Mouse (Mus musculus): ENCODE results near the gene Ptch1.

Ptch1 gene

GRCm38 (mm10) chr13:63565320-63566017, 7.9 kb downstream of the Ptch1 start:
- CTCF ChIA-PET: no interaction called here
- POLR2A ChIA-PET: interaction anchor here in 3 of 4 experiments (0.6 to 10.2 kb wide), 39 partner anchors 9 to 920 kb away, joined by 3 to 75 read pairs (median 4); partner anchors contain the start of genes Fancc (in 2 of the 3) and Ptch1 (in 1 of the 3)

DNA sequence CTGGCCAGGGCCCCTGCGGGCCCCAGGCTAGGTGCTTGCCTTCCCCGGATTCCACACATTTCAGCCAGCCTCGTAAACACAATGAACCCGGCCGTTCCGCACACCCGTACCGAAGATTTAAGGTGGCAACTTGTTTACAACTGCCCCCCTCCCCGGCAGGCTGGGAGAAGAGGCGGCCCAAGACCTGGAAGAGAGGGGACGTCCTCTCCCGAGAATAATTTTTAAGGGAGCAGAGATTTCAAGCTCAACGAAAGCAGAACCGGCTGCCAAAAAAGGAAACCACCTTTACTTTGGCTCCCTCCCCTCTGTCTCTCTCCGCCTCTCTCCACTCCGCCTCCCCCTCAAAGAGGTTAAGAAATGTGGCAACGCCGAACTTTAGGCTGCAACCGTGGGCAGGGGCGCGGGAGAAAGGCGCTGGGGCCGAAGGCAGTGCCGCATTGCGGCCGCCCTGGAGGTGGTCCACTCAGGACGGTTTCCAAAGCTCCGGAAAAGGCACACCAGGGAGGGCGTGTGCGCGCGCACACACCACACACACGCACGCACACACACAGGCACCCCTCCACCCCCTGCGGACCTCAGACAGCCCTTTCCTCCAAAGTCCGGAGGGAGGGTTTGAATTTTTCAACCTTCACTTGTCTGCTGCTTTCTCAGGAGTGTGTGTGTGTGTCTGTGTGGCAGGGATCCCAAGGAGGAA, 8.6 kb downstream of the Ptch1 start:
- POLR2A ChIA-PET: interaction anchor here (0.8 to 10.2 kb wide), 23 partner anchors 9 to 589 kb away, joined by 3 to 75 read pairs (median 5); partner anchors contain the start of genes Ptch1 (in 3 of the 4), Fancc (in 2 of the 4) and Zfp367 (in 1 of the 4)
- CTCF ChIA-PET: no interaction called here

DNA sequence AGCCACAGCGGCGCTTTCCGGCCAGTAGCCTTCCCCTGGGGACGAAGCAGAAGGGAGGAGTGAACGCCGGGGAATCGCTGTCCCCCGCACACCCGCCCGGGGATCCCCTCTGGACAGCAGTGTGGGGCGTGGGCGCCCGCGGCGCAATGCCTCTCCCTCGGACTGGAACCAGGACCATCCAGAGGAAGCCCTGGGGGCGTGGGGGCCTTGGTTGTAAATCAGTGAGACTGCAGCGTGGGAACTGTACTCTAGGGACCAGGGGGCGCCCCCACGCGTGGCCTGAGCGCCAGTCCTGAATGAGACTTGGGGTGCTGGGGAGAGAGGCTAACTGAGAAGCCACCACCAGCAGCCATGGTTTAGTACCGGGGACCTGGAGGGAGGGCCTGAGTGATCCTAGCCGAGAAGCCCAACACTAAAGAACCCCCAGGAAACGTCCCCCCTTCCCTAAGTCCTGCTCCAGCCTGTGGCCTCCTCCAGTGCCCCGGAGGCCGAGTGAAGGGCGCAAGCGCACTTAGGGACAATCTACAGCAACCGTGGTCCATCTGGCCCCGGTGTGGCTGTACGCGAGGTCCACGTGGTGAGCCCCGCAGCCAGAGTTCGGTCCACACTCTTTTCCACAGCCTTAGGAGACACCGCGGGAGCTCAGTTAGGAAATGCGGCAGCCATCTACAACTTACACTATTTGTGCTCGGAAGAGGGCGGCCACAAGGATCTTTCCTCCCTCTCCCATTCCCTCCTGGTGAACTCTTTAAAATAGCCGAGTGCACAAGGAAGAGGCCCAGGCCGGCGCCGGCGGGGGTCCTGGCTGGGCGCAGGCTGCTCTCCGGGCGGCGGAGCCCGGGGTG, 9.4 kb downstream of the Ptch1 start:
- ChIA-PET CTCF (no interaction called here), POLR2A (interaction anchor here (0.8 to 10.2 kb wide), 25 partner anchors 8 to 589 kb away, joined by 3 to 75 read pairs (median 6); partner anchors contain the start of genes Ptch1 (in 3 of the 4), Fancc (in 2 of the 4) and Zfp367 (in 1 of the 4))

GRCm38 (mm10) chr13:63562972-63563780, 10.2 kb downstream of the Ptch1 start:
- POLR2A ChIA-PET: interaction anchor here in 3 of 4 experiments (0.6 to 10.2 kb wide), 24 partner anchors 10 to 590 kb away, joined by 3 to 75 read pairs (median 4); partner anchors contain the start of genes Ptch1 (in 2 of the 3) and Zfp367 (in 1 of the 3)

DNA sequence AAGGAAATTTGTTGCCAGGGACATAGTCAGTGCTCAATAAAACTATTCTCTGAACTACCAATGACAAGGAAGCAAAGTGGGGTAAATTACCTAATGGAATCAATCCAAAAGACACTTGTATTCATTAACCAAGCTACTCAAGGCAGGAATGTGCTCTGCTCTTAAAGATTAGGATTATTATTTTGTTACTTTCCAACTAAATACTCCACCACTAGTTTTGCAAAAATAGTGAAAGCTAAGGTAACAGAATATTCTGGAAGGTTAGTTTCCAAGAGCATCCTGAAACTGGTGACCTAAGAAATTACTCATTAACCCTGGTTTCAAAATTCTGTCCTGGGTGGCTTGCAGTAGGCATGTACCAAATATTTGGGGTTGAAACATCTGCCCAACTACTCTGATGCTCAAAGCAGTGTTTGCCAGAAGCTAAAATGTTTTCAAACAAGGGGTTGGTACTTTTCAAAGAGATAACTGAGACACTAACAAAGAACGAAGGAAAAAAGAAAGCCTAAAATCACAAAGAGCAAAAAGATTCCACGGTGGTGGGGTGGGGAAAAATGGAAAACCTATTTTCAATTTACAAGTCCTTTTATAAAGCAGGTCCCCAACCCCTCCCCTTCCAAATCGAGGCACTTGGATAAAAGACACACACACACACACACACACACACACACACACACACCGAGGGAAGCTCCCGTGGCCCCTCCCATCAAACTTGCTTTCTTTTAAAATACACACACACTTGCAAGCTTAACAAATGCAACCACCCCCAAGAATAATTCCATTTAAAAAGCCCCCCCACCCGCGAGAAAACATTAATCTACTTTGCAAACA, 11.0 kb downstream of the Ptch1 start:
- ChIA-PET POLR2A (interaction anchor here in 3 of 4 experiments (0.6 to 10.2 kb wide), 23 partner anchors 10 to 393 kb away, joined by 3 to 75 read pairs (median 5); partner anchors contain the start of gene Ptch1 (in 2 of the 3)), CTCF (interaction anchor here in 1 of 4 experiments (0.9 kb wide), 1 partner anchor 13 kb away, joined by 3 read pairs; no protein-coding TSS in a partner anchor)

More at GRCm38 (mm10) chr13:63562972-63563780, 10.2 kb downstream of the Ptch1 start:
- CTCF ChIA-PET: interaction anchor here in 1 of 4 experiments (0.9 kb wide), 1 partner anchor 14 kb away, joined by 3 read pairs; no protein-coding TSS in a partner anchor

DNA sequence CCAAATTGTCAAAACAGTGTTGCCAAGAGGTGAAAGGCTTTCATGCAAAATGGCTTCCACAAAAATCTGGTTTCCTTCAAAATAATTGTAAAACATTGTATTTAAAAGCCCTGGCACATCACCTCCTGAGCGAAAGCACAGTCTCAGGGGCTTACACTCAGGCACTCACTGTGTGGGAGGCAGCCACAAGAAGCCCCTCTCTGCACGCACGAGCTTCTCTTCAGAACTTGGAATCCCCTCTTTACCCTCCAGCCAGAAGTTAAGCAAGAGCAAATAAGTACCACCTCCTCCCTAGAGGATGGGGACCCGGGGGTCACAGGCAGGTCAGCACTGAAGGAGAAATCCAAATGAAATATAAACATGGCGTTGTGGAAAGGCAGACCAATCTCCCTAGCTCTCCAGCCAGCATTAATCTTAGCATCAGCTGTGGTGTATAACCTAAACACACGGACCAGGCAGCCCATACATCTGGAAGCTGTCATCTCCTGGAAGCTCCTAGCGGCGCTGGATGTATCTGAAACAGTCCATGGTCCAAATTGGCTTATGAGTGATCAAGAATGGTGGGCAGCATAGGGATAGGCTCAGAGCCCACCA, 15.0 kb downstream of the Ptch1 start:
- CTCF ChIA-PET: no interaction called here

GRCm38 (mm10) chr13:63556431-63556830, 17.0 kb downstream of the Ptch1 start:
- ChIA-PET POLR2A (interaction anchor here in 3 of 4 experiments (0.8 to 8.9 kb wide), 14 partner anchors 8 to 125 kb away, joined by 3 to 75 read pairs (median 5); partner anchors contain the start of gene Fancc (in 2 of the 3)), CTCF (interaction anchor here in 1 of 4 experiments (0.5 kb wide), 1 partner anchor 100 kb away, joined by 6 read pairs; no protein-coding TSS in a partner anchor)

More for the DNA sequence above, 15.0 kb downstream of the Ptch1 start:
- POLR2A ChIA-PET: interaction anchor here in 1 of 4 experiments (0.6 to 0.7 kb wide), 2 partner anchors 509 to 817 kb away, joined by 3 read pairs; no protein-coding TSS in a partner anchor

DNA sequence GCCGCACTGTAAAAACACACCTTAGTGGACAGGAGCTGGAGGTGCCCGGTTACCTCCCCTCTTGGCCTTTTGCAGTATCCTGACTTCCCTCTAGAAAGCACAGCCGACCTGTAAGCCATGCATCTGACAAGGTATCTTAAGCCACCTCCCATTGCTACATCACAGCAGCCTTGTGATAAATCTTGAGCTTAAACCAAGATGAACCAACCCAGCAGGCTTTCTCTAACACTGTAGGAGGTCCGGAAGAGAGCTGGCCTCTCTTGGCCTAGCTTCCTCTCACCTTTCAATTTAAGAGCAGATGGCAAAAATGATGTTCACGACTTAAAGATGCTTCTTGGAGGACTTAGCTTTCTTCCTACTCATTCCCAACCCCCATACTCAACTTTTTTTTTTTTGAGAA, 17.5 kb downstream of the Ptch1 start:
- POLR2A ChIA-PET: interaction anchor here in 3 of 4 experiments (0.8 to 8.9 kb wide), 13 partner anchors 9 to 124 kb away, joined by 3 to 75 read pairs (median 6); partner anchors contain the start of gene Fancc (in 1 of the 3)
- CTCF ChIA-PET: no interaction called here

- POLR2A ChIA-PET: interaction anchor here in 3 of 4 experiments (0.5 to 8.9 kb wide), 15 partner anchors 10 to 467 kb away, joined by 3 to 75 read pairs (median 4); partner anchors contain the start of gene Fancc (in 1 of the 3)
- CTCF ChIA-PET: no interaction called here
These were observed 18.8 kb downstream of the Ptch1 start for GRCm38 (mm10) chr13:63554569-63554968.

- ChIA-PET CTCF (interaction anchor here in 1 of 4 experiments (0.7 kb wide), 1 partner anchor 116 kb away, joined by 4 read pairs; no protein-coding TSS in a partner anchor), POLR2A (interaction anchor here in 3 of 4 experiments (0.7 to 8.9 kb wide), 11 partner anchors 9 to 446 kb away, joined by 3 to 75 read pairs (median 4); no protein-coding TSS in a partner anchor)
These were observed 20.0 kb downstream of the Ptch1 start for GRCm38 (mm10) chr13:63553436-63553835.

- ChIA-PET CTCF (interaction anchor here in 3 of 4 experiments (0.6 to 1.0 kb wide), 3 partner anchors 12 to 428 kb away, joined by 3 to 4 read pairs (median 3); no protein-coding TSS in a partner anchor), POLR2A (interaction anchor here in 3 of 4 experiments (0.6 to 8.9 kb wide), 8 partner anchors 10 to 795 kb away, joined by 3 to 75 read pairs (median 8); no protein-coding TSS in a partner anchor)
These were observed 21.0 kb downstream of the Ptch1 start for GRCm38 (mm10) chr13:63552291-63552932.

DNA sequence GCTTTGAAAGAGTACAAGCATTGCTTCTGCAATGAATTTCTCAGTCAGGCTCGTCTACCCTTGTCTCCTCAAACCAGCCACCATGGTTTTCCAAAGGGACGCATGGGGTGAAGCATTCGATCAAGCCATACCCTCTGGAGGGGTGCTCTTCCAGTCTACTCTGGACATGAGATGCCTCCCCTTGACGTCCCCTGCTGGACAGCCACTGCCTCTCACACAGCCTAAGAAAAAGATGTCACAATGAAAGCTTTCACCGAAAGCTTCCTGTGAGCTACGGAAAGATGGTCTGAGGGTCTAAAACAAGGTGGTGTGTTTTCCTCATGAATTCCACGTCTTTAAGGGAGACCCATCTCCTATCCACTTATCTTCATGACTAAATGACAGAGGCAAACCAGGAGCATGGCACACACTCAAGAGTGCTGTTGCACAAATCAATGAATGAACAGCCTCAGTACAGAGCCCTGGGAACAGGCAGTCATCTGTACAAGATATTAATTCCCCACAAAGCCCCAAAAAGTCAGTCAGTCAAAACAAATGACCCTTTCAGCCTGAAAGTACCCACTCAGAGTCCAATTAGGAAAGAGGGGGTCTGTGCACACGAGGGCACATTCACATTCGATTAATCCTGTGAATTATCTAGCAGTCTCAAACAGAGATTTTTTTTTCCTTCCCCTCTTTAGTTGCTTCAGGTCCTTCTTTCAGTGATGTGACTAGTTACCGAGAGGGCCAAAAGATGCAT, 21.7 kb downstream of the Ptch1 start:
- CTCF ChIA-PET: interaction anchor here in 2 of 4 experiments (0.6 to 1.0 kb wide), 2 partner anchors 80 to 335 kb away, joined by 3 read pairs; no protein-coding TSS in a partner anchor
- POLR2A ChIA-PET: interaction anchor here in 3 of 4 experiments (0.6 to 8.9 kb wide), 8 partner anchors 10 to 257 kb away, joined by 3 to 75 read pairs (median 9); no protein-coding TSS in a partner anchor

- CTCF ChIA-PET: no interaction called here
- POLR2A ChIA-PET: interaction anchor here in 2 of 4 experiments (1.0 to 8.9 kb wide), 5 partner anchors 9 to 398 kb away, joined by 3 to 75 read pairs (median 7); no protein-coding TSS in a partner anchor
These were observed 23.0 kb downstream of the Ptch1 start for GRCm38 (mm10) chr13:63550367-63550766.

GRCm38 (mm10) chr13:63549210-63549609, 24.2 kb downstream of the Ptch1 start:
- ChIA-PET CTCF (interaction anchor here in 1 of 4 experiments (0.8 kb wide), 1 partner anchor 13 kb away, joined by 3 read pairs; no protein-coding TSS in a partner anchor), POLR2A (interaction anchor here in 3 of 4 experiments (0.9 to 8.9 kb wide), 5 partner anchors 15 to 35 kb away, joined by 3 to 75 read pairs (median 3); no protein-coding TSS in a partner anchor)

All from embryonic stem cell, embryonic (primary cell).